Mouse (Mus musculus) forebrain, embryonic 11.5 days (tissue): Measurements from ENCODE around the gene Pop5. TPM values are rescaled to one million over a fixed set of nuclear protein-coding genes. Genes with fewer than 3 reads are reported as not detected.
A peak's percentile ranks its signal among the peaks of the same experiment; 100 is the strongest.

Experiments
- ATAC-seq: fragments of 200-750 bp; cut with Nextera tagmentation; replicated peaks from 2 replicates; pipeline ENCODE4 v1.8.0; 2017; ENCODE audit warnings: moderate TSS enrichment; ENCODE audit not compliant: low FRiP score
- DNase-seq: peaks from one replicate; pipeline ENCODE4 v3.0.0-alpha.2; 2017; ENCODE audit warnings: low spot score
- H3K27ac ChIP-seq: fragments of 300-500 bp; sonication (generic); 2 replicates; pipeline ENCODE4 v1.5.1; 2014; ENCODE audit warnings: low read depth, low read length
- H3K27me3 ChIP-seq: fragments of 300-500 bp; sonication (generic); 2 replicates; pipeline ENCODE4 v1.6.1; 2014; ENCODE audit warnings: mild to moderate bottlenecking, low read length, mixed read lengths; ENCODE audit not compliant: control insufficient read depth, insufficient read depth
- H3K36me3 ChIP-seq: fragments of 300-500 bp; sonication (generic); 2 replicates; pipeline ENCODE4 v1.6.1; 2014; ENCODE audit warnings: mild to moderate bottlenecking, low read length, moderate library complexity, mixed read lengths; ENCODE audit not compliant: control insufficient read depth, insufficient read depth
- H3K4me1 ChIP-seq: fragments of 300-500 bp; sonication (generic); replicated peaks from 2 replicates; pipeline ENCODE4 v1.6.1; 2014; ENCODE audit warnings: low read length, mixed read lengths; ENCODE audit not compliant: control insufficient read depth, insufficient read depth
- H3K4me2 ChIP-seq: fragments of 300-500 bp; sonication (generic); 2 replicates; pipeline ENCODE4 v1.6.1; 2014; ENCODE audit warnings: low read depth, mild to moderate bottlenecking, low read length, moderate library complexity, mixed read lengths; ENCODE audit not compliant: severe bottlenecking
- H3K4me3 ChIP-seq: fragments of 300-500 bp; sonication (generic); 2 replicates; pipeline ENCODE4 v1.5.1; 2014; ENCODE audit warnings: low read depth, low read length
- H3K9ac ChIP-seq: fragments of 300-500 bp; sonication (generic); 2 replicates; pipeline ENCODE4 v1.6.1; 2014; ENCODE audit warnings: low read length
- H3K9me3 ChIP-seq: fragments of 300-500 bp; sonication (generic); 2 replicates; pipeline ENCODE4 v1.6.1; 2016; ENCODE audit warnings: low read length, mixed read lengths; ENCODE audit not compliant: control insufficient read depth
- WGBS: fragments of 180-500 bp; shearing (Covaris S2); extraction: QIAGEN DNeasy Blood & Tissue Kit; methylation state at CpG from one replicate; pipeline ENCODE4 v1.1.7; 2014; 5-methylcytosine and 5-hydroxymethylcytosine counted together
- polyA plus RNA-seq: library from polyadenylated mRNA; unstranded; fragments of >200 nt; fragmentation: Nextera tagmentation; extraction: Ambion mirVana; gene quantifications from 2 replicates; pipeline ENCODE4 v1.2.1, GENCODE M21; 2014

The Pop5 gene
- polyA plus RNA-seq, 1 experiment from 2014 or later = 105 TPM

DNA sequence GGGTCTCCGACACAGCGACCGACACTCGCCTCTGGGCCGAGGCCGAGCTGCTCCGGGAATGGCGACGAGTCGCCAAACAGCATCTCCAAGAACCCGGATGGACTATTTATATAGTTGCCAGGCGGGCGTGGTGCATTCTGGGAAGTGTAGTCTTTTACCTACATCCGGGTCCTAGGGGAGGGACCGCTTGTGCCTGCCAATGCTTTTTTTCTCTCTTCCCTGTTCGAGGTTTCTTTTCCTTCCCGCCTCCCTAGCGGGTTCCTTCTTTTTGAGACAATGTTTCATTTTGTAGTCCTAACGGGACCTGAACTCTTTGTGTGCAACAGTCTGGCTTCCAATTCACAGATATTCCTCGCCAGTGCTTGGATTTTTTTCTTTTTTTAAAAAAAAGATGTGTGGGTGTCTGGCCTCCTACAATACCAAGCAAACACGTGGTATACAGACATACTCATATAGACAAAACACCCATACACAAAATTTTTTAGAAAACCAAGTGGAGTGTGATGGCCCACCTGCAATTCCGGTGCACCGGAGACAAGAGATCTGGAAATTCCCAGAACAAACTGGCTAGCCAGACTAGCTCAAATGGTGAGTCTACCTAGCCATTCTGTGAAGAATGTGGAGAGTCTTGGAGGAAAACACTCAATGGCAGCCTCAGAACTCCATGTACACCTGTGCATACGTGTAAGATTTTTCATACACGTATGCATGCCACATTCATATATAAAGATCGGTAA lies 37.3 kb downstream of the Pop5 start, which contains the start of gene Rnf10:
TSS of gene Rnf10 (minus strand) at position 87 of the 737 bp plus-strand sequence.
- Histone ChIP-seq H3K27ac (peak within 1 kb of the TSS; percentile 70), H3K27me3 (no peaks in the 10 kb centered on the region), H3K4me1 (peaks cover 8% of the 10 kb centered on the region), H3K36me3 (no peaks in the 10 kb centered on the region; the same call in 1 of the 2 replicates), H3K9ac (peak within 1 kb of the TSS; percentile 97), H3K9me3 (no peaks in the 10 kb centered on the region), H3K4me2 (peak within 1 kb of the TSS; percentile 83), H3K4me3 (peak within 1 kb of the TSS; percentile 99)
- WGBS = 14% methylated on average over 24 of the region's 26 CpGs
- ATAC-seq (peak; percentile 82), DNase-seq (peak; percentile 97)

DNA sequence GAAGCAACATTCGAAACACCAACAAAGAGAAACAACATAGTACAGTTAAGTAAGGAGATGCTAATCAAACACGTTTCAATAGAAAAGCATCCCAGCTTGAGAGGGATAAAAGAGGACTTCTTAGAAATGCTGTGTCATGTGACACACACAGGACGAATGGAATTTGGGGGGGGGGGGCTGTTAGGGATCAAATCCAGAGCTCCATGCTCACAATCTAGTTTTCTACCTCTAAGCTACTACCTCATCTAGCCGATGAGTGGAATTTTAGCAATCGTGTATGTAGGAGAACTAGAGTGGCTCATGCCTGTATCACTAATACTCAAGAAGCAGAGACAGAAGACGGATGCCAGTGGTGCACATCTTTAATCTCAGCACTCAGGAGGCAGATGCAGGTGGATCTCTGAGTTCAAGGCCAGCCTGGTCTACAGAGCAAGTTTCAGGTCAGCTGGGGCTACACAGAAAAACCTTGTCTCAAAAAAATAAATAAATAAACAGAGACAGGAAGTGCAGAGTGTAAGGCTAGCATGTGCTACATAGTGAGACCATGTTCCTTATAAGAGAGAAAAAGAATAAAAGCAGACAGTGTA lies 38.0 kb downstream of the Pop5 start:
- Histone ChIP-seq H3K9ac (peak overlapping the region; percentile 61), H3K4me3 (peak overlapping the region; percentile 99; the same call in 1 of the 2 replicates), H3K36me3 (no peaks in the 10 kb centered on the region; the same call in 1 of the 2 replicates), H3K4me2 (no peak overlapping the region; the same call in 1 of the 2 replicates), H3K27me3 (no peaks in the 10 kb centered on the region), H3K4me1 (peaks cover 8% of the 10 kb centered on the region), H3K9me3 (no peaks in the 10 kb centered on the region), H3K27ac (0 out of 2 replicates have a peak overlapping the region, but pooled peaks have one; percentile 25)
- 69% methylated on average over 6 of the region's 6 CpGs for WGBS
- no peak for ATAC-seq
- no peak for DNase-seq

DNA sequence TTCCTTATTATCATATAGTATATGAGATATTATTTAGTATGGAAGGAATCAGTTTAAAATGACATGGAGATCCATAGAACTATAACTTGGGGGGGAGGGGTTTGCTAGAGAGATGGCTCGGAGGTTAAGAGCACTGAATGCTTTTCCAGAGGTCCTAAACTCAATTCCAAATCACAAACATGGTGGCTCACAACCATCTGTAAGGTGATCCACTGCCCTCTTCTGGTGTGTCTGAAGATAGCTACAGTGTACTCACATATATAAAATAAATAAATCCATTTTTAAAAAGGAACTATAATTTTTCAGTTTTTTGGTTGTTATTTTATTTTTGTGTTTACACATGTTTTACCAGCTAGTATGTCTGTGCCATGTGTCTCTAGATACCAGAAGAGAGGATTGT lies 38.7 kb downstream of the Pop5 start:
- ATAC-seq = no peak
- Histone ChIP-seq H3K27me3 (no peaks in the 10 kb centered on the region), H3K9me3 (no peaks in the 10 kb centered on the region), H3K4me2 (no peak overlapping the region), H3K4me3 (no peak overlapping the region), H3K27ac (no peak overlapping the region), H3K36me3 (no peaks in the 10 kb centered on the region; the same call in 1 of the 2 replicates), H3K9ac (no peak overlapping the region), H3K4me1 (peaks cover 8% of the 10 kb centered on the region)
- WGBS = 74% methylated on average over 1 of the region's 1 CpGs
- no peak for DNase-seq

DNA sequence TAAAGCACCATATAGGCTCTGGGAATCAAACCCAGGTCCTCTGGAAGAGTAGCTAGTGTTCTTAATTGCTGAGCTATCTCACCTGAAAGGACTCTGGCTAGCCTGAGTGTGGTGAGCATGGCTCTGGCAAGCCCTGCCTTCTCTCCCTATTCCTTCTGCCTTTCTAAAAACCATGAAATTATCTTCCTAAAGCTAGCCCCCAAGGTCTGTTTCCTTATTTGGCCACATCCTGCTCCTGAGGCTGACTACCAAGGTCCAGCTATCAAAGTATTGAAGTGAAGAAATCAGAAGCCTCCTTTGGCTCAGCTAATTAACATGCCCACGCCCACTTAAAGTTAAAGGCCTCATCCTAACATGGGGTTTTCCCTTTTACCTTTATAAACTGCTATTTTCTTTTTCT lies 39.1 kb downstream of the Pop5 start:
- Histone ChIP-seq H3K4me3 (no peak overlapping the region), H3K36me3 (no peaks in the 10 kb centered on the region), H3K4me2 (no peak overlapping the region), H3K4me1 (peaks cover 8% of the 10 kb centered on the region), H3K9me3 (no peaks in the 10 kb centered on the region), H3K27me3 (no peaks in the 10 kb centered on the region), H3K27ac (no peak overlapping the region), H3K9ac (no peak overlapping the region)
- ATAC-seq (no peak), DNase-seq (no peak)
- WGBS = 86% methylated on average over 1 of the region's 1 CpGs

DNA sequence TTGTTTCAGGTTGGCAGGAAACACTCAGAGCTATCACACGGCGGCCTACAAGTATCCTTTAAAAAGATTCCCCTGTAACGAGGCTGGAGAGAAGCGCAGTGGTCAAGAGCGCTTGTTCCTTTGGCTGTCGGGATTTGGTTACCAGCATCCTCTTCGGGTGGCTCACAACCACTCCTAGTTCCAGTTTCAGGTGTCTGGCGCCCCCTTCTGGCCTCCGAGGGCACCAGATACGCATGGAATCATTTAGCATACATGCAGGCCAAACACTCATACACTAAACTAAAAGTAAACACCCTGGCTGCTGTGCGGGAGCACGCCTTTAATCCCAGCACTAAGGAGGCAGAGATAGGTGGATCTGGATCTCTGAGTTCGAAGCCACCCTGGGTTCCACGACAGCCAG lies 40.4 kb downstream of the Pop5 start:
- 31% methylated on average over 14 of the region's 14 CpGs for WGBS
- H3K9ac ChIP-seq = no peak overlapping the region
- H3K9me3 ChIP-seq = no peaks in the 10 kb centered on the region
- H3K27me3 ChIP-seq = no peaks in the 10 kb centered on the region
- DNase-seq (peak; percentile 76), ATAC-seq (no peak)
- H3K4me1 ChIP-seq = peaks cover 7% of the 10 kb centered on the region
- no peak overlapping the region for H3K4me3 ChIP-seq
- no peak overlapping the region for H3K4me2 ChIP-seq
- H3K27ac ChIP-seq = no peak overlapping the region
- no peaks in the 10 kb centered on the region for H3K36me3 ChIP-seq

DNA sequence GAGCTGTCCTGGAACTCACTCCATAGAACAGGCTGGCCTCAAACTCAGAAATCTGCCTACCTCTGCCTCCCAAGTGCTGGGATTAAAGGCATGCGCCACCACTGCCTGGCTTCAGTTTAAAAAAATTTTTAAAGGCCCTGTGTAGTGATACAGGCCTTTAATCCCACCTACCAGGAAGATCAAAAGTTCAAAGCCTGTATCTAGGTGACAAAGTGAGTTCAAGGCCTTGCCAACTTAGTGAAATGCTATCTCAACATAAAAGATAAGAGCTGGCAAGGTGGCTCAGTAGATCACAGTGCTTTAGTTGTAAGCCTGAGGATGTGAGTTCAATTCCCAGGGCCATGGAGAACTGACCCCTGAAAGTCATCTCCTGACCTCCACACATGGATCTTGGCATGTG lies 42.4 kb downstream of the Pop5 start:
- WGBS = 90% methylated on average over 1 of the region's 1 CpGs
- Histone ChIP-seq H3K4me2 (no peak overlapping the region), H3K27me3 (no peaks in the 10 kb centered on the region), H3K36me3 (no peaks in the 10 kb centered on the region), H3K4me3 (no peak overlapping the region), H3K9me3 (no peaks in the 10 kb centered on the region), H3K9ac (no peak overlapping the region), H3K4me1 (peaks cover 7% of the 10 kb centered on the region), H3K27ac (no peak overlapping the region)
- DNase-seq (no peak), ATAC-seq (no peak)

DNA sequence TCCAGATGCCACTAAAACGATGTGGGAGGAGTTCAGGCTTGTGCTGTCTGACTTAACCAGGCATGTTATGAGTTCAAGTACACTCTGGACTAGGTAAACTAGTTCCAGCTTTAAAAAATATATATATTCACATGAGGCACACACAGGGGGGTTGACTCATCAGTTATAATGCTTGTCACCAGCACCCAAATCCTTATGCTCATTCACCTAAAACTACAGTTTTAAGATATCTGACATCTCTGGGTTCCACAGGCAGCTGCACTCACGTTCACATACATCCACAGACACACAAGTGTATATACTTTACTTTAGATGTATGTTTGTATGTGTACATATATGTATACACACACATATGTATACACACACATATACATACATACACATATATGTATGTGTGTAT lies 43.1 kb downstream of the Pop5 start:
- DNase-seq = no peak
- no peak overlapping the region for H3K27ac ChIP-seq
- no peaks in the 10 kb centered on the region for H3K9me3 ChIP-seq
- H3K36me3 ChIP-seq = no peaks in the 10 kb centered on the region
- H3K27me3 ChIP-seq = no peaks in the 10 kb centered on the region
- H3K4me2 ChIP-seq = no peak overlapping the region
- 63% methylated on average over 2 of the region's 2 CpGs for WGBS
- H3K4me1 ChIP-seq = peaks cover 7% of the 10 kb centered on the region
- H3K9ac ChIP-seq = no peak overlapping the region
- ATAC-seq = no peak
- H3K4me3 ChIP-seq = no peak overlapping the region

DNA sequence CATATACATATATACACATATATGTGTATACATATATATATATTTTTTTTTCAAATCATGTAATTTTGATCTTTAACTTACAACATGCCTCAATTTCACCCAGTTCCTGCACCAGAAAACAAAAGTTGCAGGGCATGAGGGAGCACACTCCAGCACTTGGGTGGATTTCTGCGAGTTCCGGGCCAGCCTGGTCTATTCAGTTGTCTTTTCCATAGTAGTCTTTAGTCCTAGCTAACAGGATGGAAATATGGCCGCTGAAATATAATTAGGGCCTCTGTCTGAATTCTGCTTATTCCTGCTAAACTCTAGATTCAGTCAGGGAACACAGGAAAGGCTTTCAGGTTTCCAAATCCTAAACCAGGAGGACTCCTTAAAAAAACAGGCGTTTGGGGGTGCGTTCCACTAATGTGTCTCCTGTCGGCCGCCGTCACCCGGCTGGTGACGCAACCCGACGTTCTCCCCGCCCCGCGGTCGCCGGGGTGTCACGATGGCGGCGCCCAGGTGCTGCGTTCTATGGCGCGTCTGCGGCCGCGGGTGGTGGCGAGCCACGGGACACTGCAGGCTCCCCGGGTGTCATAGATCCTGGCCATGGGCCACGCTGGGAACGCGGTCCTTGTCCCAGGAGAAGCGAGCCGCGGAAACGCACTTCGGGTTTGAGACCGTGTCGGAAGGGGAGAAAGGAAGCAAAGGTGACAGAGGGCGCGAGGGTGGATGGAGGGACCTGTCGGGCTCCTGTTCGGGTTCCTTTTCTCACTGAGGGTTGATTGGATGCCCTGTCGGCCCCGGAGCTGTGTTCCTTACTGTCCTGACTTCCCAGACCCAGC lies 43.8 kb downstream of the Pop5 start, which contains the start of gene Coq5:
TSS of gene Coq5 (plus strand) at position 441 of the 824 bp plus-strand sequence.
- WGBS = 5% methylated on average over 45 of the region's 45 CpGs

More for the DNA sequence above, 43.8 kb downstream of the Pop5 start, which contains the start of gene Coq5:
- Histone ChIP-seq H3K27ac (no peak within 1 kb of the TSS), H3K9ac (peak within 1 kb of the TSS; percentile 77), H3K4me2 (peak within 1 kb of the TSS; percentile 62), H3K4me3 (peak within 1 kb of the TSS; percentile 96), H3K27me3 (no peaks in the 10 kb centered on the region), H3K4me1 (peaks cover 7% of the 10 kb centered on the region), H3K9me3 (no peaks in the 10 kb centered on the region), H3K36me3 (no peaks in the 10 kb centered on the region)
- ATAC-seq (peak; percentile 71), DNase-seq (peak; percentile 90)
